Mouse (Mus musculus) thymus, postnatal 0 days (tissue): ENCODE data around the gene Nelfb. TPM values are rescaled to one million over a fixed set of nuclear protein-coding genes. Genes with fewer than 3 reads are reported as not detected.

ENCODE experiments used
- polyA plus RNA-seq: library from polyadenylated mRNA; unstranded; fragments of >200 nt; fragmentation: Nextera tagmentation; extraction: Ambion mirVana; gene quantifications from 2 replicates; pipeline ENCODE4 v1.2.1, GENCODE M21; 2015

The Nelfb gene
- polyA plus RNA-seq, 1 experiment from 2014 or later, result 78.1 TPM

Other genes with a start within 250 kb of the Nelfb start
- gene Dph7, start 249.1 kb downstream of the Nelfb start, polyA plus RNA-seq, result 25.1 and 27.9 TPM in 2 replicates
- 175 and 188 TPM in 2 replicates for gene Mrpl41, start 236.4 kb downstream of the Nelfb start, polyA plus RNA-seq
- 14.1 and 19.8 TPM in 2 replicates for gene Pnpla7, start 235.5 kb downstream of the Nelfb start, polyA plus RNA-seq
- gene Nsmf, start 157.1 kb downstream of the Nelfb start, polyA plus RNA-seq, result 14.3 and 16.5 TPM in 2 replicates
- gene Entpd8, start 131.2 kb downstream of the Nelfb start, polyA plus RNA-seq, result 0.16 and 0.26 TPM in 2 replicates
- 0.27 and 0.39 TPM in 2 replicates for gene Noxa1, start 116.3 kb downstream of the Nelfb start, polyA plus RNA-seq
- gene Nrarp, start 30.7 kb downstream of the Nelfb start, polyA plus RNA-seq, result 9.5 TPM in 2 replicates
- gene Tor4a, start 14.6 kb downstream of the Nelfb start, polyA plus RNA-seq, result 23.5 and 25.6 TPM in 2 replicates
- gene Stpg3, start 3.1 kb upstream of the Nelfb start, polyA plus RNA-seq, result 0.14 TPM in 1 of 2 replicates, not detected in the other
- 0.34 TPM in 1 of 2 replicates, not detected in the other for gene Fam166a, start 7.3 kb upstream of the Nelfb start, polyA plus RNA-seq
- 460 and 503 TPM in 2 replicates for gene Tubb4b, start 13.2 kb upstream of the Nelfb start, polyA plus RNA-seq
- gene Slc34a3, start 22.9 kb upstream of the Nelfb start, polyA plus RNA-seq, result 0.05 TPM in 1 of 2 replicates, not detected in the other
- gene Rnf224, start 25.3 kb upstream of the Nelfb start, polyA plus RNA-seq, result not detected in 2 replicates
- gene Rnf208, start 30.8 kb upstream of the Nelfb start, polyA plus RNA-seq, result 0.80 and 1.2 TPM in 2 replicates
- 0.19 and 0.33 TPM in 2 replicates for gene Cysrt1, start 31.0 kb upstream of the Nelfb start, polyA plus RNA-seq
- 3.4 and 4.9 TPM in 2 replicates for gene AL732309.1, start 35.4 kb upstream of the Nelfb start, polyA plus RNA-seq
- gene Tmem203, start 44.0 kb upstream of the Nelfb start, polyA plus RNA-seq, result 43.1 and 47.4 TPM in 2 replicates
- gene Tprn, start 51.1 kb upstream of the Nelfb start, polyA plus RNA-seq, result 10.2 and 12.6 TPM in 2 replicates
- gene Ssna1, start 60.9 kb upstream of the Nelfb start, polyA plus RNA-seq, result 322 and 323 TPM in 2 replicates
- gene Anapc2, start 61.0 kb upstream of the Nelfb start, polyA plus RNA-seq, result 71.5 and 80.6 TPM in 2 replicates
- gene Tmem210, start 76.7 kb upstream of the Nelfb start, polyA plus RNA-seq, result not detected in 2 replicates
- gene Lrrc26, start 78.4 kb upstream of the Nelfb start, polyA plus RNA-seq, result 1.4 and 3.6 TPM in 2 replicates
- gene Grin1, start 107.7 kb upstream of the Nelfb start, polyA plus RNA-seq, result 0.12 and 0.21 TPM in 2 replicates
- 37.1 and 40.7 TPM in 2 replicates for gene Man1b1, start 120.8 kb upstream of the Nelfb start, polyA plus RNA-seq
- gene Dpp7, start 144.9 kb upstream of the Nelfb start, polyA plus RNA-seq, result 8.7 and 9.1 TPM in 2 replicates
- 21.3 and 24.6 TPM in 2 replicates for gene Uap1l1, start 154.2 kb upstream of the Nelfb start, polyA plus RNA-seq
- 22.8 and 25.4 TPM in 2 replicates for gene Sapcd2, start 160.8 kb upstream of the Nelfb start, polyA plus RNA-seq
- gene Entpd2, start 184.4 kb upstream of the Nelfb start, polyA plus RNA-seq, result 7.6 and 9.0 TPM in 2 replicates
- 6.3 and 7.2 TPM in 2 replicates for gene Npdc1, start 187.9 kb upstream of the Nelfb start, polyA plus RNA-seq
- gene Fut7, start 211.8 kb upstream of the Nelfb start, polyA plus RNA-seq, result 1.4 and 1.8 TPM in 2 replicates
- 3.3 and 4.7 TPM in 2 replicates for gene Abca2, start 217.2 kb upstream of the Nelfb start, polyA plus RNA-seq
- gene Clic3, start 245.3 kb upstream of the Nelfb start, polyA plus RNA-seq, result 3.6 and 4.7 TPM in 2 replicates
- 72.4 and 83.3 TPM in 2 replicates for gene Paxx, start 249.6 kb upstream of the Nelfb start, polyA plus RNA-seq